Mouse (Mus musculus) heart, embryonic 14.5 days (tissue): ENCODE measurements around the gene Entpd7. TPM values are rescaled to one million over a fixed set of nuclear protein-coding genes. Genes with fewer than 3 reads are reported as not detected.

Source experiments
- ATAC-seq: fragments of 200-750 bp; cut with Nextera tagmentation; 2 replicates; pipeline ENCODE4 v1.8.0; 2017; ENCODE audit warnings: low read depth, moderate TSS enrichment; ENCODE audit not compliant: insufficient number of reproducible peaks, insufficient read depth, low FRiP score
- H3K27ac ChIP-seq, 2 experiments: fragments of 200-500 bp in 1 of 2; fragments of 300-500 bp in 1 of 2; sonication (generic) in 1 of 2; replicated peaks in 1 of 2; 2 replicates each; pipeline ENCODE4 v1.5.1; 2012 to 2014; ENCODE audit warnings: low read depth in 2 of 2, low read length in 2 of 2, control low read depth in 1 of 2, mild to moderate bottlenecking in 1 of 2, mixed read lengths in 1 of 2; ENCODE audit not compliant: control insufficient read depth in 1 of 2, insufficient read depth in 1 of 2
- H3K27me3 ChIP-seq: fragments of 300-500 bp; sonication (generic); 2 replicates; pipeline ENCODE4 v1.6.1; 2014; ENCODE audit warnings: mild to moderate bottlenecking, low read length, control low read depth; ENCODE audit not compliant: control insufficient read depth, insufficient read depth
- H3K36me3 ChIP-seq: fragments of 300-500 bp; sonication (generic); 2 replicates; pipeline ENCODE4 v1.6.1; 2014; ENCODE audit warnings: mild to moderate bottlenecking, control low read depth, low read length, mixed read lengths; ENCODE audit not compliant: control insufficient read depth, insufficient read depth
- H3K4me1 ChIP-seq, 2 experiments: fragments of 200-500 bp in 1 of 2; fragments of 300-500 bp in 1 of 2; sonication (generic) in 1 of 2; 2 replicates each; pipeline ENCODE4 v1.6.1; 2012 to 2014; ENCODE audit warnings: low read length in 2 of 2, control low read depth in 1 of 2, mixed read lengths in 1 of 2; ENCODE audit not compliant: control insufficient read depth in 2 of 2, insufficient read depth in 2 of 2
- H3K4me2 ChIP-seq: fragments of 300-500 bp; sonication (generic); 2 replicates; pipeline ENCODE4 v1.6.1; 2014; ENCODE audit warnings: mild to moderate bottlenecking, low read length
- H3K4me3 ChIP-seq, 2 experiments: fragments of 200-500 bp in 1 of 2; fragments of 300-500 bp in 1 of 2; sonication (generic) in 1 of 2; 2 replicates each; pipeline ENCODE4 v1.5.1; 2012 to 2014; ENCODE audit warnings: low read length in 2 of 2, mild to moderate bottlenecking in 2 of 2, control low read depth in 1 of 2, low read depth in 1 of 2, moderate library complexity in 1 of 2; ENCODE audit not compliant: control insufficient read depth in 1 of 2, insufficient read depth in 1 of 2
- H3K9ac ChIP-seq: fragments of 300-500 bp; sonication (generic); 2 replicates; pipeline ENCODE4 v1.6.1; 2014; ENCODE audit warnings: mild to moderate bottlenecking, low read length
- H3K9me3 ChIP-seq: fragments of 300-500 bp; sonication (generic); 2 replicates; pipeline ENCODE4 v1.6.1; 2016; ENCODE audit warnings: low read length, control low read depth; ENCODE audit not compliant: control insufficient read depth
- WGBS: fragments of 180-500 bp; shearing (Covaris S2); extraction: QIAGEN DNeasy Blood & Tissue Kit; methylation state at CpG from one replicate; pipeline ENCODE4 v1.1.7; 2014; 5-methylcytosine and 5-hydroxymethylcytosine counted together
- polyA plus RNA-seq: library from polyadenylated mRNA; unstranded; fragments of >200 nt; fragmentation: Nextera tagmentation; extraction: Ambion mirVana; gene quantifications from 2 replicates; pipeline ENCODE4 v1.2.1, GENCODE M21; 2014

The Entpd7 gene
- polyA plus RNA-seq, 1 experiment from 2014 or later, result 6.9 TPM

- H3K27ac ChIP-seq, result peak overlapping the region; percentile 9 to 28; a peak in 1 of 4 replicates
- peaks cover 0 to 2% of the 10 kb centered on the region in 2 experiments; a peak in 1 of 4 replicates for H3K4me1 ChIP-seq
- WGBS, result 34% methylated on average over 22 of the region's 22 CpGs
- no peaks in the 10 kb centered on the region for H3K27me3 ChIP-seq
- peak overlapping the region; percentile 67 for H3K4me2 ChIP-seq
- H3K36me3 ChIP-seq, result peaks cover 40% of the 10 kb centered on the region
- H3K4me3 ChIP-seq, result peak overlapping the region; percentile 27 to 36
- no peaks in the 10 kb centered on the region for H3K9me3 ChIP-seq
- H3K9ac ChIP-seq, result peak overlapping the region; percentile 55
- no peak; the same call in 1 of the 2 replicates for ATAC-seq
Measured at GRCm38 (mm10) chr19:43729296-43730036, 40.0 kb downstream of the Entpd7 start.

- ATAC-seq, result no peak
Measured at GRCm38 (mm10) chr19:43730037-43730428, 40.6 kb downstream of the Entpd7 start.

GRCm38 (mm10) chr19:43731157-43731556, 41.7 kb downstream of the Entpd7 start:
- ATAC-seq, result no peak
- WGBS, result 68% methylated on average over 7 of the region's 7 CpGs
- H3K4me2 ChIP-seq, result no peak overlapping the region
- no peak overlapping the region for H3K4me3 ChIP-seq
- peaks cover 45% of the 10 kb centered on the region for H3K36me3 ChIP-seq
- peaks cover 0 to 2% of the 10 kb centered on the region in 2 experiments; a peak in 1 of 4 replicates for H3K4me1 ChIP-seq
- H3K27ac ChIP-seq, result no peak overlapping the region
- H3K9ac ChIP-seq, result no peak overlapping the region
- no peaks in the 10 kb centered on the region for H3K27me3 ChIP-seq
- H3K9me3 ChIP-seq, result no peaks in the 10 kb centered on the region

More at GRCm38 (mm10) chr19:43730037-43730428, 40.6 kb downstream of the Entpd7 start:
- H3K36me3 ChIP-seq, result peaks cover 45% of the 10 kb centered on the region
- 0 out of 4 replicates have a peak overlapping the region, but pooled peaks of 1 of the 2 experiments have one; percentile 9 for H3K27ac ChIP-seq
- no peaks in the 10 kb centered on the region for H3K9me3 ChIP-seq
- 36% methylated on average over 8 of the region's 8 CpGs for WGBS
- no peaks in the 10 kb centered on the region for H3K27me3 ChIP-seq
- H3K4me3 ChIP-seq, result peak overlapping the region; percentile 27 to 36
- H3K4me2 ChIP-seq, result peak overlapping the region; percentile 67
- peaks cover 0 to 2% of the 10 kb centered on the region in 2 experiments; a peak in 1 of 4 replicates for H3K4me1 ChIP-seq
- peak overlapping the region; percentile 55 for H3K9ac ChIP-seq

GRCm38 (mm10) chr19:43738409-43738808, 48.9 kb downstream of the Entpd7 start:
- Histone ChIP-seq H3K9ac (no peak overlapping the region), H3K4me3 (no peak overlapping the region), H3K9me3 (no peaks in the 10 kb centered on the region), H3K27ac (no peak overlapping the region), H3K4me1 (no peaks in the 10 kb centered on the region), H3K4me2 (no peak overlapping the region), H3K27me3 (no peaks in the 10 kb centered on the region), H3K36me3 (peaks cover 92% of the 10 kb centered on the region)
- ATAC-seq, result no peak
- 93% methylated on average over 10 of the region's 10 CpGs for WGBS

- ATAC-seq, result no peak
- Histone ChIP-seq H3K4me2 (no peak overlapping the region), H3K36me3 (peaks cover 96% of the 10 kb centered on the region), H3K27me3 (no peaks in the 10 kb centered on the region), H3K9ac (no peak overlapping the region), H3K9me3 (no peaks in the 10 kb centered on the region), H3K4me1 (peaks cover 2 to 3% of the 10 kb centered on the region in 2 experiments; a peak in 1 of 4 replicates), H3K27ac (no peak overlapping the region), H3K4me3 (no peak overlapping the region)
- WGBS, result 88% methylated on average over 7 of the region's 7 CpGs
Measured at GRCm38 (mm10) chr19:43743401-43743800, 53.9 kb downstream of the Entpd7 start.

- no peaks in the 10 kb centered on the region for H3K27me3 ChIP-seq
- H3K36me3 ChIP-seq, result peaks cover 96% of the 10 kb centered on the region
- no peak for ATAC-seq
- 69% methylated on average over 3 of the region's 3 CpGs for WGBS
- H3K4me3 ChIP-seq, result no peak overlapping the region
- H3K9me3 ChIP-seq, result no peaks in the 10 kb centered on the region
- no peak overlapping the region for H3K27ac ChIP-seq
- peaks cover 3 to 4% of the 10 kb centered on the region in 2 experiments; a peak in 1 of 4 replicates for H3K4me1 ChIP-seq
- no peak overlapping the region for H3K9ac ChIP-seq
- no peak overlapping the region for H3K4me2 ChIP-seq
Measured at GRCm38 (mm10) chr19:43745740-43746139, 56.3 kb downstream of the Entpd7 start.

GRCm38 (mm10) chr19:43747877-43748276, 58.4 kb downstream of the Entpd7 start:
- Histone ChIP-seq H3K9me3 (no peaks in the 10 kb centered on the region), H3K27me3 (no peaks in the 10 kb centered on the region), H3K9ac (no peak overlapping the region), H3K4me1 (peaks cover 3 to 4% of the 10 kb centered on the region in 2 experiments; a peak in 1 of 4 replicates), H3K4me3 (no peak overlapping the region), H3K27ac (no peak overlapping the region), H3K4me2 (no peak overlapping the region), H3K36me3 (peaks cover 81% of the 10 kb centered on the region)
- no peak for ATAC-seq
- WGBS, result 65% methylated on average over 4 of the region's 4 CpGs
